Mouse (Mus musculus) testis, adult 2 months (tissue): ENCODE results near the gene Sorbs1.

ENCODE experiments used
- CTCF ChIP-seq: fragments of 200-500 bp; IDR thresholded peaks from 2 replicates; pipeline ENCODE4 v1.5.1; 2012; ENCODE audit warnings: low read depth, mild to moderate bottlenecking, inconsistent platforms, low read length, moderate library complexity; ENCODE audit not compliant: control insufficient read depth, insufficient read depth, insufficient replicate concordance
- POLR2A ChIP-seq: fragments of 200-500 bp; IDR thresholded peaks from 2 replicates; pipeline ENCODE4 v1.6.1; 2012; ENCODE audit warnings: low read depth, mild to moderate bottlenecking, inconsistent platforms, low read length, moderate library complexity; ENCODE audit not compliant: control insufficient read depth

DNA sequence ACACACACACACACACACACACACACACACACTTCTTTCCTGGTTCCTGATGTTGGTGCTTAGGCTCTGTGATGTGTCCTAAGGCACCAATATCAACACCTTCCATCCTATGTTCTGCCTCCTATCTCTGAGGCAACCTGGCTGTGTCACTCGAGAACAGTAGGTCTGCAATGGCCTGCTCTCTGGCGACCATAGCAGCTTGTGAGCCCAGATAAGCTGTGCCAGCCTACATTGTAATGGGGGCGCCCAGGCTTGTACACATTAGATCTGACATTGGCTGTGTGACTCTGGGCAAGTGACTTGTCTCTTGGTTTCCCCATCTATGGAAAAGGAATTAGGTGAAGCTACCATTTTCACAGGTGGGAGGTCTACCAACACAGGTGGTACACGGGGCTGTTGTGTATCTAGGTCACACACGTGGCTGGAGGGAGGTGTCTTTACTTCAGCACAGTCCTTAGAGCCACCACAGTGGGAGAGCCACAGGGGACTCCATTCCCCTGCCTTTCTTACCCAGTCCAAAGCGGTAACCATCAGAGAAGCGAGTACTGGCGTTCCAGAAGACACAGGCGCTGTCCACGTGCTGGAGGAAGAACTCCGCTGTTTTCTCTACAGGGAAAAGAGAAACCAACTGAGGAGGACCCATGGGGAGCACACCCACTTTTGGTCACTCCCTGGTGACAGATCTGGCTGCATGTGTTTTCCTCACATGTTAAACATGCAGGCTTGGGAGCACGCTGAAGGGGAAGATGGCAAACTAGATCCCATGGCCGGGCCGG is 39.6 kb upstream of the Sorbs1 start:
- TF ChIP-seq POLR2A, result no peak
- TF ChIP-seq CTCF, result no peak
